Mouse (Mus musculus) heart, postnatal 10 days (tissue): ENCODE measurements around the gene Enoph1. TPM values are rescaled to one million over a fixed set of nuclear protein-coding genes. Genes with fewer than 3 reads are reported as not detected.

Source experiments
- DNase-seq, 2 experiments: peaks; one replicate each; pipeline ENCODE4 v3.0.0; 2021
- intact Hi-C: fragments of 180-260 bp; cut with DNase I; formaldehyde crosslinking; loops from one replicate; pipeline ENCODE4 v1.15.1; 2025
- total RNA-seq, 2 experiments: library from RNA; stranded (reverse); gene quantifications; 2 replicates each; pipeline ENCODE4 v1.2.3; 2021

Gene Enoph1
- 10 to 100 TPM; 13.1 to 14.3 TPM for total RNA-seq

GRCm38 (mm10) chr5:100039602-100040142 lies at the start of gene Enoph1, which contains the start of gene Hnrnpdl:
Gene Enoph1, plus strand, starts transcription at chr5:100039985.
Gene Hnrnpdl, minus strand, starts transcription at chr5:100039664.
- intact Hi-C loops, result loop anchor here (5.0 to 10.0 kb wide), 4 partner anchors 112 to 835 kb away; no protein-coding TSS in a partner anchor
- peak; percentile 94 to 95 for DNase-seq

- intact Hi-C loops, result no loop called here
- no peak for DNase-seq
Observed at GRCm38 (mm10) chr5:99994166-99994565, 45.6 kb upstream of the Enoph1 start.

- DNase-seq, result no peak
- intact Hi-C loops, result no loop called here
Observed at GRCm38 (mm10) chr5:99994680-99995079, 45.1 kb upstream of the Enoph1 start.

- intact Hi-C loops, result no loop called here
- DNase-seq, result no peak
Observed at GRCm38 (mm10) chr5:100000048-100000447, 39.7 kb upstream of the Enoph1 start.

GRCm38 (mm10) chr5:100000500-100000899 lies 39.3 kb upstream of the Enoph1 start:
- no peak for DNase-seq
- intact Hi-C loops, result no loop called here

- no peak for DNase-seq
- intact Hi-C loops, result no loop called here
Observed at GRCm38 (mm10) chr5:100003895-100004294, 35.9 kb upstream of the Enoph1 start.

- DNase-seq, result peak in 1 of 2 experiments; percentile 36
- intact Hi-C loops, result no loop called here
Observed at GRCm38 (mm10) chr5:100005431-100005830, 34.4 kb upstream of the Enoph1 start.

- no peak for DNase-seq
- intact Hi-C loops, result no loop called here
Observed at GRCm38 (mm10) chr5:100005896-100006295, 33.9 kb upstream of the Enoph1 start.

GRCm38 (mm10) chr5:100006324-100007039 lies 33.3 kb upstream of the Enoph1 start:
- DNase-seq, result no peak
- intact Hi-C loops, result no loop called here

- intact Hi-C loops, result no loop called here
- DNase-seq, result no peak
Observed at GRCm38 (mm10) chr5:100007040-100007375, 32.8 kb upstream of the Enoph1 start.

GRCm38 (mm10) chr5:100008485-100008884 lies 31.3 kb upstream of the Enoph1 start:
- DNase-seq, result no peak
- intact Hi-C loops, result no loop called here

- DNase-seq, result no peak
- intact Hi-C loops, result no loop called here
Observed at GRCm38 (mm10) chr5:100012599-100012998, 27.2 kb upstream of the Enoph1 start.

- DNase-seq, result no peak
- intact Hi-C loops, result no loop called here
Observed at GRCm38 (mm10) chr5:100020089-100020488, 19.7 kb upstream of the Enoph1 start.

GRCm38 (mm10) chr5:100024403-100024802 lies 15.4 kb upstream of the Enoph1 start:
- DNase-seq, result peak in 1 of 2 experiments; percentile 28
- intact Hi-C loops, result no loop called here

- intact Hi-C loops, result no loop called here
- DNase-seq, result no peak
Observed at GRCm38 (mm10) chr5:100024868-100025267, 14.9 kb upstream of the Enoph1 start.

GRCm38 (mm10) chr5:100030069-100030468 lies 9.7 kb upstream of the Enoph1 start:
- intact Hi-C loops, result loop anchor here (10.0 kb wide), 2 partner anchors 795 to 825 kb away; no protein-coding TSS in a partner anchor
- DNase-seq, result peak; percentile 53 to 63

GRCm38 (mm10) chr5:100032107-100032506 lies 7.7 kb upstream of the Enoph1 start:
- intact Hi-C loops, result loop anchor here (10.0 kb wide), 2 partner anchors 797 to 827 kb away; no protein-coding TSS in a partner anchor
- DNase-seq, result no peak

- no peak for DNase-seq
- intact Hi-C loops, result loop anchor here (10.0 kb wide), 2 partner anchors 798 to 828 kb away; no protein-coding TSS in a partner anchor
Observed at GRCm38 (mm10) chr5:100032646-100033045, 7.1 kb upstream of the Enoph1 start.

GRCm38 (mm10) chr5:100035950-100036349 lies 3.8 kb upstream of the Enoph1 start:
- intact Hi-C loops, result loop anchor here (5.0 to 10.0 kb wide), 4 partner anchors 109 to 831 kb away; no protein-coding TSS in a partner anchor
- DNase-seq, result no peak

- DNase-seq, result no peak
- intact Hi-C loops, result loop anchor here (5.0 to 10.0 kb wide), 4 partner anchors 109 to 832 kb away; no protein-coding TSS in a partner anchor
Observed at GRCm38 (mm10) chr5:100036681-100037080, 3.1 kb upstream of the Enoph1 start.

GRCm38 (mm10) chr5:100037965-100038713 lies 1.6 kb upstream of the Enoph1 start:
- intact Hi-C loops, result loop anchor here (1.0 to 10.0 kb wide), 5 partner anchors 59 to 833 kb away; partner anchors contain the start of gene 4930524J08Rik
- peak; percentile 93 to 95 for DNase-seq
